Mouse (Mus musculus) lung, postnatal 0 days (tissue): Measurements from ENCODE around the gene Ppp1r9b.

ENCODE experiments used
- CTCF ChIP-seq: IDR thresholded peaks from 2 replicates; pipeline ENCODE4 v1.5.1; 2016; ENCODE audit warnings: antibody characterized with exemption, mild to moderate bottlenecking
- EP300 ChIP-seq: IDR thresholded peaks from 2 replicates; pipeline ENCODE4 v1.6.1; 2016; ENCODE audit warnings: antibody characterized with exemption, mild to moderate bottlenecking, control low read depth

GRCm38 (mm10) chr11:95025227-95026012 is 34.6 kb downstream of the Ppp1r9b start:
- no peak for TF ChIP-seq CTCF
- no peak for TF ChIP-seq EP300
